In genomic region chr1:30804919-30805318, GRCm38 (mm10) we compare ENCODE assay signal across 22 mouse cellular contexts.
"Had no signal": no experiment of that assay in that cellular context is flagged by ENCODE, and none has a peak within 500 bp of the region (broad histone marks: within the 10 kb centered on the region; RNA-seq: fewer than 3 reads in every experiment).

No protein-coding gene starts in this region.

- DNase-seq: gastrocnemius, postnatal 14 days; heart, adult 2 months; heart, postnatal 14 days; heart, postnatal 4 days; kidney, adult 18-20 months; kidney, adult 8-10 months; kidney, postnatal 10 days; kidney, postnatal 25 days; kidney, postnatal 4 days; liver; liver, embryonic 13.5 days had no signal

- H3K4me1 ChIP-seq: hindbrain, embryonic 10.5 days; hindbrain, embryonic 12.5 days; intestine, embryonic 15.5 days; limb, embryonic 10.5 days; limb, embryonic 12.5 days; liver, embryonic 13.5 days; liver, embryonic 15.5 days had no signal

- H3K9ac ChIP-seq: heart, embryonic 13.5 days; heart, embryonic 15.5 days; hindbrain, embryonic 12.5 days; hindbrain, embryonic 14.5 days; intestine, embryonic 15.5 days; limb, embryonic 12.5 days; liver, embryonic 13.5 days; liver, embryonic 15.5 days had no signal

- H3K27ac ChIP-seq: heart, adult 2 months; heart, embryonic 13.5 days; heart, embryonic 15.5 days; hindbrain, embryonic 10.5 days; hindbrain, embryonic 12.5 days; hindbrain, embryonic 14.5 days; intestine, embryonic 15.5 days; layer of hippocampus, adult 2 months; left cerebral cortex, adult 2 months; limb, embryonic 10.5 days; limb, embryonic 12.5 days; liver, embryonic 13.5 days; liver, embryonic 15.5 days had no signal

- H3K9me3 ChIP-seq: heart, embryonic 13.5 days; heart, embryonic 15.5 days; hindbrain, embryonic 10.5 days; hindbrain, embryonic 12.5 days; intestine, embryonic 15.5 days; limb, embryonic 10.5 days; limb, embryonic 12.5 days; liver, embryonic 13.5 days; liver, embryonic 15.5 days had no signal

- H3K4me3 ChIP-seq: heart, adult 2 months; heart, embryonic 13.5 days; heart, embryonic 15.5 days; hindbrain, embryonic 10.5 days; hindbrain, embryonic 12.5 days; intestine, embryonic 15.5 days; layer of hippocampus, adult 2 months; left cerebral cortex, adult 2 months; limb, embryonic 10.5 days; limb, embryonic 12.5 days; liver, embryonic 13.5 days; liver, embryonic 15.5 days had no signal
